Mouse (Mus musculus): Measurements from ENCODE around the gene Pdgfa. TPM values are rescaled to one million over a fixed set of nuclear protein-coding genes. Genes with fewer than 3 reads are reported as not detected.
A peak's percentile ranks its signal among the peaks of the same experiment; 100 is the strongest.

Gene Pdgfa
- polyA plus RNA-seq, 1 experiment from 2014 or later: 26.8 TPM

- DNase-seq (ENCODE audit: low spot score): no peak
- H3K4me3 ChIP-seq: no peak overlapping the region
- peaks cover 5% of the 10 kb centered on the region; the same call in 1 of the 2 replicates for H3K27me3 ChIP-seq (ENCODE audit: low read depth, poor library complexity, severe bottlenecking)
- H3K27ac ChIP-seq: no peak overlapping the region
- peaks cover 10% of the 10 kb centered on the region for H3K4me1 ChIP-seq
- H3K36me3 ChIP-seq: no peaks in the 10 kb centered on the region
- no peaks in the 10 kb centered on the region for H3K9me3 ChIP-seq (replicated peaks)
- WGBS: 77% methylated on average over 8 of the region's 8 CpGs
Measured at GRCm38 (mm10) chr5:138941842-138942241, 55.3 kb downstream of the Pdgfa start.

DNA sequence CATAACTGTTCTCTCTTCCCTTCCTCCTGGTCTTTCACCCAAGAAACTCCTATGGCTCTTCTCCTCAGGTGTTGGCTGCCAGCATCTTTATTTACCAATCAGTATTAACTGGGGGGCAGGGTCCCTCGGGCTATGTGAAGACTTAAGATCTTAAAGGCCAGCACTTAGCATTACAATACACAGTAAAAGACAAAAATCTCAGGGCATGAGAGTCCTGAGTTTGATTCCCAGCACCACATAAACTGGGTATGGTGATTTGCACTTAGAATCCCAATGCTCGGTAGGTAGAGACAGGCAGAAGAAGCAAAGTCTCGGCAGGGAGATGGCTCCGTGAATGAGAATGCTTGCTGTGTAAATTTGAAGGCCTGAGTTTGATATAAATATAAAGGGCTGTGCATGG, 56.6 kb downstream of the Pdgfa start:
- Histone ChIP-seq H3K27ac (no peak overlapping the region), H3K27me3 (ENCODE audit: low read depth, poor library complexity, severe bottlenecking) (peaks cover 5% of the 10 kb centered on the region; the same call in 1 of the 2 replicates), H3K4me1 (peaks cover 7% of the 10 kb centered on the region), H3K4me3 (no peak overlapping the region), H3K9me3 (replicated peaks) (no peaks in the 10 kb centered on the region), H3K36me3 (no peaks in the 10 kb centered on the region)
- no peak for DNase-seq (ENCODE audit: low spot score)
- 91% methylated on average over 4 of the region's 4 CpGs for WGBS

DNA sequence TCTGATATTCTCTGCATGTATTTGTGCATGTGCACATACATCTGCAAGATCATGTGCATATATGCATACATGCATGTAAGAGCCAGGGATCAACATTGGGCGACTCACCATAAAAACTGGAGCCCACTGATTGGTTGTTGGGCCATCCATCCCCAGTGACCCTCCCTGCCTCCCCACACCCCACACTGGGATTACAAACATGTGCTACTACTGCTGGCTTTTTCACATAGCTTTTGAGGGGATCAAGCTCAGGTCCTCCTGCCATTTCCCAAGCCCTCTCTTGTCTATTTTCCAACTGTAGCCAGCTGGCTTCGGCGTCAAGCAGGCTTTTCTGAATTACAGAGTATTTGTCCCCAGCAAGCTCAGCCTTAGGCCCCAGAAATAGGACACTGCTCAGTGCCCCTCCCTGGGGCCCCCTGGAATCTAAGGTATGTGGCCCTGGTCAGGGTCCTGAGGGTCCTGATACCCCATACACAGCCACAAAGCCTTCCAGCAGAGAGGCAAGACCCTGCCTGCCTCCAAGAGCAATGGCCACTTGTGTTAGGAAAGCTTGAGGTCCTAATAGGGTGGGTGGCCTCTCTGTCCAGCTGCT, 58.5 kb downstream of the Pdgfa start:
- 76% methylated on average over 3 of the region's 3 CpGs for WGBS
- Histone ChIP-seq H3K36me3 (no peaks in the 10 kb centered on the region), H3K4me3 (no peak overlapping the region), H3K9me3 (replicated peaks) (no peaks in the 10 kb centered on the region), H3K27ac (no peak overlapping the region), H3K4me1 (peaks cover 20% of the 10 kb centered on the region), H3K27me3 (ENCODE audit: low read depth, poor library complexity, severe bottlenecking) (peaks cover 10% of the 10 kb centered on the region; the same call in 1 of the 2 replicates)
- DNase-seq (ENCODE audit: low spot score): no peak

GRCm38 (mm10) chr5:138936399-138937089, 60.6 kb downstream of the Pdgfa start:
- Histone ChIP-seq H3K4me3 (no peak overlapping the region), H3K27ac (no peak overlapping the region), H3K4me1 (peaks cover 40% of the 10 kb centered on the region), H3K27me3 (ENCODE audit: low read depth, poor library complexity, severe bottlenecking) (peaks cover 28% of the 10 kb centered on the region), H3K9me3 (replicated peaks) (no peaks in the 10 kb centered on the region), H3K36me3 (no peaks in the 10 kb centered on the region)
- WGBS: 86% methylated on average over 8 of the region's 8 CpGs
- DNase-seq (ENCODE audit: low spot score): no peak

DNA sequence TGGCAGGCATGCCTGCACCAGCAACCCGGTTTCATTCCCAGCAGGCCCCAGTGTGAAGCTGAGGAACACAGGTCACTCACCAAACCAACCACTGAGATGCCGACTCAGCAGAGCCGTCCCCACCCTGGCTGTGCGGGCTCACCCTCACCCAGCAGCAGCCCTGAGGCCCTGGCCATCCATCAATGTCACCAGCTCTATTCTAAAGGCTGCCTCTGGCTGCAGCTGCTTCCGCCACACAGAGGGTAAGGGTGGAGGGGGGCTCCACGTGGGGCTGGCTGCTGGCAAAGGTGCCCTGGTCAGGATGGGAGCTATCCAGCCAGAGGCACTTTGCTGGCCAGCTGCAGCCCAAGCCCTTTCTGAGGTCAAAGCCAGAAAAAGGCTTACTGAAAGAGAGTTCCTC, 62.6 kb downstream of the Pdgfa start:
- no peaks in the 10 kb centered on the region for H3K36me3 ChIP-seq
- no peak overlapping the region; the same call in 1 of the 2 replicates for H3K27ac ChIP-seq
- H3K4me3 ChIP-seq: no peak overlapping the region
- 11% methylated on average over 6 of the region's 6 CpGs for WGBS
- DNase-seq (ENCODE audit: low spot score): peak; percentile 59
- peaks cover 55% of the 10 kb centered on the region for H3K4me1 ChIP-seq
- peaks cover 47% of the 10 kb centered on the region for H3K27me3 ChIP-seq (ENCODE audit: low read depth, poor library complexity, severe bottlenecking)
- no peaks in the 10 kb centered on the region for H3K9me3 ChIP-seq (replicated peaks)

GRCm38 (mm10) chr5:138932460-138933432, 64.4 kb downstream of the Pdgfa start:
- no peaks in the 10 kb centered on the region for H3K9me3 ChIP-seq (replicated peaks)
- peaks cover 47% of the 10 kb centered on the region for H3K27me3 ChIP-seq (ENCODE audit: low read depth, poor library complexity, severe bottlenecking)
- 7% methylated on average over 18 of the region's 18 CpGs for WGBS
- peak overlapping the region; percentile 29 for H3K4me3 ChIP-seq
- peak overlapping the region; percentile 79 for H3K27ac ChIP-seq
- peaks cover 49% of the 10 kb centered on the region for H3K4me1 ChIP-seq
- peak; percentile 51 for DNase-seq (ENCODE audit: low spot score)
- no peaks in the 10 kb centered on the region for H3K36me3 ChIP-seq

- peak overlapping the region; percentile 79 for H3K27ac ChIP-seq
- 15% methylated on average over 13 of the region's 13 CpGs for WGBS
- no peaks in the 10 kb centered on the region for H3K36me3 ChIP-seq
- no peak for DNase-seq (ENCODE audit: low spot score)
- peaks cover 47% of the 10 kb centered on the region for H3K27me3 ChIP-seq (ENCODE audit: low read depth, poor library complexity, severe bottlenecking)
- H3K4me1 ChIP-seq: peaks cover 49% of the 10 kb centered on the region
- no peaks in the 10 kb centered on the region for H3K9me3 ChIP-seq (replicated peaks)
- H3K4me3 ChIP-seq: peak overlapping the region; percentile 29; the same call in 1 of the 2 replicates
Measured at GRCm38 (mm10) chr5:138931836-138932235, 65.3 kb downstream of the Pdgfa start.

DNA sequence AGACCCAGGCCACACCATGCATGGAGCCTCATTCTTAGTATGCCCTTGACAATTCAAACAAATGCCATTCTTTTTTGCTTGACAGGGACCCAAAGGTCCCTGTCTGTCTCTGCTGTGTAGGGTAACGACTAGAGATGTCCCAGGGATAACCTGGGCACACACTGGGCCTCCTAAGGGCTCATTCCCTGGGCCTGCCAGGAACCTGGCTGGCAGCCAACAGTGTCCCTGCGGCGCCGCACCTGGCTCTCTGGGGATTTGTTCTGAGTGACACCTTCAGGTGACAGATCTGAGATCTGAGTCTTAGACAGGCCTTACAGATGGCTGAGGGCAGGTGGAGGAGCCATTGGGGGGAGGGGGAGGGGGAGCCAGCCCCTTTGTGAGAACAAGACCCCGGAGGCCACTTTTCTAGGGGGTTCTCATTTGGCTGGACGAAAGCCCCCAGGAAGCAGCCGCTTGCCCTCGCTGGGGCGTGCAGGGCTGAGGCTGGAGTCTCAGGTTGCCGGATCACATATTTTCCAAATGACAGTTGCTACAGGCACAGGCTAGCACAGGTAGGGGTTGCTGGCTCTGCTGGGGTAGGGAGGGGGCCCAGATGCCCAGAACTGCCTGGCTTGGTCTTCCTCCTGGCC, 67.2 kb downstream of the Pdgfa start:
- H3K36me3 ChIP-seq: no peaks in the 10 kb centered on the region
- DNase-seq (ENCODE audit: low spot score): no peak
- H3K9me3 ChIP-seq (replicated peaks): no peaks in the 10 kb centered on the region
- no peak overlapping the region; the same call in 1 of the 2 replicates for H3K27ac ChIP-seq
- no peak overlapping the region for H3K4me3 ChIP-seq
- H3K4me1 ChIP-seq: peaks cover 49% of the 10 kb centered on the region
- 72% methylated on average over 10 of the region's 10 CpGs for WGBS
- H3K27me3 ChIP-seq (ENCODE audit: low read depth, poor library complexity, severe bottlenecking): peaks cover 47% of the 10 kb centered on the region

Other genes starting within 250 kb of the Pdgfa start
- 1.1 and 1.3 TPM in 2 replicates for gene Fam20c, start 242.9 kb downstream of the Pdgfa start, polyA plus RNA-seq (2016; fragmentation: Nextera tagmentation; extraction: Ambion mirVana)
- not detected in 2 replicates for gene Gm5294, start 177.3 kb downstream of the Pdgfa start, polyA plus RNA-seq (2016; fragmentation: Nextera tagmentation; extraction: Ambion mirVana)
- 3.2 and 4.9 TPM in 2 replicates for gene Prkar1b, start 152.6 kb upstream of the Pdgfa start, polyA plus RNA-seq (2016; fragmentation: Nextera tagmentation; extraction: Ambion mirVana)
- gene Dnaaf5, start 152.9 kb upstream of the Pdgfa start, polyA plus RNA-seq (2016; fragmentation: Nextera tagmentation; extraction: Ambion mirVana): 12.9 and 13.1 TPM in 2 replicates
- gene Sun1, start 203.3 kb upstream of the Pdgfa start, polyA plus RNA-seq (2016; fragmentation: Nextera tagmentation; extraction: Ambion mirVana): 47.9 and 52.7 TPM in 2 replicates

All from limb, embryonic 10.5 days (tissue).